Mouse (Mus musculus): ENCODE data around the gene Ttc17.
A peak's percentile ranks its signal among the peaks of the same experiment; 100 is the strongest.
"Not testable (repeated sequence)": the region's sequence is repeated elsewhere in the genome, so short reads cannot be mapped to it uniquely, and the experiment has no call there.

Ttc17 gene

DNA sequence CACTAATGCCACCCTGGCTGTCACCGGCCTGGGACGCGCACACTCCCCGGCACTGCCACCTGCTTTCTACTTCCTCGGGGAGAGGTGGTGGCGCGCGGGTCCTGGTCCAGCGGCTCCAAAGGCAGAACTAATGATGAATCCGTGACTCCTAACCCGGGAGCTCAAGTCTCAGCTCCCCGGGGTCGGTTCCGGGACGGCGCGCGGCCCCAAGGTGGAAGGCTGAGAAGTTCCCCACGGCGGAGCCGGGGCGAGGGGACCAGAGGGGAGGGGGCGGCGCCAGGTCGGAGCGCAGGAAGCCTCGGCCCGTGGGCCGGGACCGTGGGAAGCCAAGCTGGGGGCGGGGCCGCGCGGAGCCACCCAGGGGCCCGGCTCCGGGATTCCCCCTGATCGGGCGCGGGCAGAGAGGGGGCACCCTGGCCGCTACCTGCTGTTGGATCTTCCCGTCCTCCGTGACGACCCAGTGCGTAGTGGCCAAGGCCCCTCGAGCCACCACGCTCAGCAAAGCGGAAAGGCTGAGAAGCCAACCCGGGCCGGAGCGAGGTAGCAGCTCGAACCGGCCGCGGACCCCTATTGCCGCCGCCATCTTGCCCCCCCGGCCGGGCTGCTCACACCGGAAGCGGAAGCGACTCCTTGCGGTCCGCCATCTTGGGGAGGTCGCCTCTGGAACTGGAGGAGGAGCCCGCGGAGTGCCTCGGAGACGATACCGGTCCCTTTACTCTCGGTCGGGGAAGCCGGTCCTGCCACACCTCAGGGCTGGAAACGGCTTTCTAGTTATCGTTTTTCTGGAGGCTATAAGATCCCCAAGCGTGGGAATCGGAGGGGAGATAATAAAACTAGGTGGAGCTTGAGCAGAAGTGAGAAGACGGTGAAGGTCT is at the start of gene Ttc17:
TSS of gene Ttc17 (minus strand) at position 607 of the 875 bp plus-strand sequence.
- peak; percentile 86 for DNase-seq

DNA sequence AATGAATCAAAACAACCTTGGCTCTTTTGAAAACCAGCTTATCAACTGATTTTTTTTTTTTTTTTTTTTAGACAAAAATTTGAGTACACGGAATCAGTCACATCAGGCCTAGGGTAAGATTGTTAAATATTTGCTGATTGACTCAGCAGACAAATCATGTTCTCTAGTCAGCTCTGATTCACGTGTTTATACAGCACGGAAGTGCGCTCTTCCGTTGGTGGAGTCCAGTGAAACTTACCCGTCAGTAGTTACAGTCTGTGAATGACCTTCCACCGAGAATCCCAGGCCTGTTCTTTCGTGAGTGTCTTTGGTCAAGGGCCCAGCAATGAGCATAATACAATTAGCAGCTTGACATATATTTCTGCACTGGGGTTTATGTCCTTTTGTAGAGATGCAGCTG is 43.2 kb upstream of the Ttc17 start:
- DNase-seq = no peak

DNA sequence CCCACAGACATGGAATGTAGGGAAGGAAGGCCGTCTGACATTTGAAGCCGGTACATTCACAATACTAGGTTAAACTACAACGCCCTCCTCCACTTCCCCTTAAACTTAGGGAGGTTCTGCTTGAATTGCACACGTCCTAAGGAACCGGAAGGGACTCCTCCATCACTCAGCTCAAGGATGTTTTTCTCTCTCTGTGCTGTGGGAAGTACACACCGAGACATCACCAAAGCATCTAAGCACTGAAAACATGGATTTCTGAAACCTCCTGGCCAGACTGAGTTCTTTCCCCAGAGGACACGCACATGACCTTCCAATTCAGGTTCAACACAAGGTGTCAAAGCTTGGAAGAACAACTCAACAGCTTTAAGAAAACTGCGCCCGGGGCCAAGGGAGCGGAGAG is 30.5 kb upstream of the Ttc17 start:
- DNase-seq = no peak

DNA sequence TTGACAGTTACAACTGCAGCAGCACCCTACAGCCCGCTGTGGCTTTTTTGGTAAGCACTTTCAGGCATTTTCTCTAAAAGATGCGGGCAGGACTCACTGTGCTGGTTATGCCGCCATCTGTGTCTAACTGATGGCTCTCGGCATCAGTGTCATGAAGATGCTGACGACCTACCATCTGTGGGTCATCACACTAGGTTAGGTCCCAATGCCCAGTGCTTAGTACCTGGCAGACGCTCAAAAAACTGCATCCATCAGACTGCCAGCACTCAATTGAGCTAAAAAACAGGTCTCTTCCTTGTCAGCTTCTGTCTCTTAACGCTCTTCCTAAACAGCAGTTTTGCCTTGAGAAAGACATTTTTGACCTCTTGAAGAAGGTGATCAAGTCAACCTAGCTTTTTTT is 29.0 kb upstream of the Ttc17 start:
- DNase-seq = peak; percentile 66

DNA sequence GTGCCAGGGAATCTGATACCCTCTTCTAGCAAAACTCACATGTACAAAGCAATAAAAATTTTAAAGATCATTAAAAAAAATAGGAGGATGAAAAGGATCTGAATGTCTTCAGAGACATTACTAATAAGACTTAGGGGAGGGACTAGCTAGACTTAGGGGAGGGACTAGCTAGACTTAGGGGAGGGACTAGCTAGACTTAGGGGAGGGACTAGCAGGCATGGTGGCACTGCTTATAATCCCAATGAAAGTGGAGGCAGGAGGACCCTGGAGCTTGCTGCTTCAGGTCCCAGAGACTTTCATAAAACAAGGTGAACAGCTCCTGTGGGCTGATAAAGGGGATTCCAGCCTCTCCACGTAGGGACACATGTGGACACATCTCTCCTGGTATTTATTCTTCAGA is 28.3 kb upstream of the Ttc17 start:
- no peak for DNase-seq

DNA sequence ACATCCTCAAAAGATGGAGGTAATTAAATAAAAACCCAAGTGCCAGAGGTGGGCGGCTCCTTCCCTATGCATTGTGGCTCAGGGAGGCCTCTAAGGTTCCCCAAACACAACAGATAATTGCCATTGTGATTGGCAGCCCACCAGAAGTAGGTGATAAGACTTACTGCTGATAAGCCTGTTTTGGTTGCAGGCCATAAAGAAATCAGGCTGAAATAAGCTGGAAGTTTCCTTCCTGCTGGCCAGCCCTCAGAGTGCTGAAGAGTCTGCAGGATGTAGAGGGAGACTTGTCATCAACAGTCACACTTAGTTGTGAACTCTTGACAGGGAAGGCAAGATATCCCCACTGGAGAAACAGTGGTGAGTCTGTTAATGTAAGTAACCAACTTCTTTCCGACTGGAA is 25.7 kb upstream of the Ttc17 start:
- DNase-seq = no peak

DNA sequence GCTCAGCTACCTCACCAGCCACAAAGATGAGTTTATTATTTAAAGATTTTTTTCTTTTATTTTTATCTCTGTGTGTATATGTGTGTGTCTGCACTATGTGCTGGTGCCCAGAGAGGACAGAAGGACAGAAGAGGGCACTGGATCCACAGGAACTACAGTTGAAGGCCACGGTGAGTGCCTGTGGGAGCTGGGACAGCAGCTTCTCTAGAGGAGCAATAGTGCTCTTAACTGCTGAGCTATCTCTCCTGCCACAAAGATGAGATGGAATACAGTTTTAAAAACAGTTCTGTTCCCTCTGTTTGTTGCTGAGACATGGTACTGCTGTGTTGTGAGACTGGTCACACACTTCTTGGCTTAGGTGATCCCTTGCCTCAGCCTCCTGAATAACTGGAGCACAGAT is 22.0 kb upstream of the Ttc17 start:
- no peak for DNase-seq

DNA sequence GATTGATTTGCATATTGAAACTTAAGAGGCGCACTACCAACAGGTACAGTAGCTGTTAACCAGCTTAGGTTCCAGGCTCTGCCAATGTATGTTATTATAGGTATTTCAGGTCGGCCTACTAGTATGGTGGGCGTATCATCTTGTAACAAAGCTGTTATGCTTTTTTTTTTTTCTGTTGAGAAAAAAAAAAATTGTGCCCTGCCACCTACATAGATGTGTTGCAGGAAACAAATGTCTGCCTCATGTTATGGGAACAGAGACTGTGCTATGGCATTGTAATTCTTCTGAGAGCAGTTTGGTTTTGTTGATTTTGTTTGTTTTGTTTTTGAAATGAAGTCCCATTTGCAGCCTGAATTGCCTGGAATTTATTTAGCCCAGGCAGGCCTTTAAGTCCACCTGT is 952 bp upstream of the Ttc17 start:
- no peak for DNase-seq

DNA sequence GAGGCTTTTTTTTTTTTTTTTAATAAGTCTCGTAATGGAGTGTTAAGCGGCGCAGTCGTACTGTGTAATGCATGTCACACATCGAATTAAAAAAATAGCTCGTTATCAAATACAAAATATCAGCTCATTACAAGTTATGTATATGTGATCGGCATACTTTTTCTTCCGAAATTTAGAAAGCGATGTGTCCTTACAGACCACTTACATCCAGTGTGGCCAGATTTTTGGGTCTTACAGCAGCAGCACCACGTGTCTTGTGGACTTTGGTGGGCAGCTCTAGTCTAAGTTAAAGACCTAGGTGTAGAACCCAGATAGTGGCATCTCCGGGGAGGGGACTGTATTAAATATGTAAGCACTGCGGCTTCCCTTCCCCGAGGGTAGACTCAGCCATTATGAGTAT is 532 bp upstream of the Ttc17 start:
- no peak for DNase-seq

GRCm38 (mm10) chr2:94405397-94406082 is 949 bp downstream of the Ttc17 start:
- no peak for DNase-seq

- DNase-seq = no peak
Observed at GRCm38 (mm10) chr2:94404512-94405240, 1.8 kb downstream of the Ttc17 start.

DNA sequence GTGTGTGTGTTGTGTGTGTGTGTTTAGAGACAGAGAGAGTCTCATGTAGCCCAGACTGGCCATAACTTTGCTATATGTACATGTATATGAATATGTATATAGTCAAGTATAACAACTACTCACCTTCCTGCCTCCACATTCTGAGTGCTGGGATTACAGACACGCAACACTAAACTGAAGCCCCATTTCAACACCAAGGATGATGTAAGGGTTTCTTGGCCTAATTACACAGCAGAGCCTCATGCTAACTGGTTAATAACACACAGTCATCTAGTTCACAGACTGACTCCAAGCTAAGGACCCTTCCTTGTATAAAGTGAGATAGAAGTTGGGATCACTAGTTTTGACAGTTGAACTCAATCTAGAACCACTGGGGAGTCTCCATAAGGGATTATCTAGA is 3.9 kb downstream of the Ttc17 start:
- no peak for DNase-seq

DNA sequence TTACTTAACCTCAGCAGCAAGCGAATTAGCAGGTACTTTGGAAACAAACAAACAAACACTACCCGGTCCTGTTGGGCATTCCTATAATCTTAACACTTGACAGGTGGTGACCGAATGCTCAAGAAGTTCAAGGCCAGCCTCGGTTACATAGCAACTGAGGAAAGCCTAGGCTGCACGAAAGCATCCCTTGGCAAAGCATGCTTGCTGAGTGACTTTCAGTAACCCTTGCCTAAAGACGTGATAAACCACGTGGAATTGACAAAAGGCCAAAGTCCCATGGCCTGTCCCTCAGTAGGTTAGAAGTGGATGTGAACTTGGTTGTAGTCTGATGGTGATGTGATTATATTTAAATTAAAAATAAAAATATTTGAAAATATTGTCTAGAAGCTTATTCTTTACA is 4.4 kb downstream of the Ttc17 start:
- DNase-seq = no peak

DNA sequence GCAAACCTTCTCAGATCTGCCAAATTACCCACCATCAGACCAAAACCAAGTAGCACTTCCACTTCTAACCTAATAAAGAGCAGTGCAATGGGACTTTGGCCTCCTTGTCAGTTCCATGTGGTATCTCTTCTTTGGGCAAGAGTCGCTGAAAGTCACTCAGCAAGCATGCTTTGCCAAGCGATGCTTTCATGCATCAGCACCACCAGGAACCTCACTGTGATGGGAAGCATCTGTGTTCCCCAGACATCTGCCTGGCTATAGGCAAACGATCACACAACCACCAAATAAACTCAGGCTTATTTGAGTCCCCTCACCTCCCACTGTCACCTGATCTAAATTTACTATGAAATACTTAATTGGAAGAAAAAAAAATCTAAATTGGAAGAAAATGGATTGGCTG is 5.5 kb downstream of the Ttc17 start:
- DNase-seq = no peak

DNA sequence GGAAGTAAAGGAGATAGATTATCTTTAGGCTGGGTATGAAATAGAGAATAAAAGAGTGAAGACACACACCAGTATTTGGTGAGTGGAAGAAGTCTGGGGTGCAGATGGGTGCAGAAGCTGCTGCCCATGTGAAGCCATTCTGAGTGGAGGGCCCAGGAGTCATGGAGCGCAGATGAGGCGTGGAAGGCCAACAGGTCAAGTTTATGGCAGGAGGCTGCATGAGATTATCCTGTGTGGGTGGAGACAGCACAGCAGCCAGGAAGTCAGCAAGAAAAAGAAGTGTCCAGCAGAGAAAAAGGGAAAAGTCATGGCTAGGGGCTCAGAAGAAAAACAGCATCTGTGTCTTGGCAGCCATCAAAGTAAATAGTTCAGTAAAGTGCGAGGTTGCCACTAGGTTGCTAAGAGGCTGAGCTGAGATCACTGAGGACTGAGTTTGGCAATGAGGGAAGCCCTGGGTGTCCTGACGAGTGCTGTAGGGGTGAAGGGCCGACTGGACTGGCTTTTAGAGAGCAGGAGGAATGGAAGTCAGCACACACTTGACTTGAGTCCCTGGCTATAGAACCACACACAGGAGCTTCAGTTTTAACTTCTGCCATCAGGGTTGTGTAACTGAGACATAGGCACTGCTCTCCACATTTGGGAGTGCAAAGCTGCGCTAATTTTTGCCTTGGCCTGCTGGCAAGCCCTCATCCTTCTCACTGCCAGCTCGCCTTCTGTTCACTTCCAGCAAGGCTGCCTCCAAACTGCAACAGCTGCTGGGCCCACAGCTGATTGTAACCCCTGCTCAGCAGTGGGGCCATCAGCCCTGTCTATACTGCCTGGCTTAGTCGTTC is 8.1 kb downstream of the Ttc17 start:
- peak; percentile 84 for DNase-seq

GRCm38 (mm10) chr2:94397453-94397852 is 9.0 kb downstream of the Ttc17 start:
- DNase-seq = no peak

DNA sequence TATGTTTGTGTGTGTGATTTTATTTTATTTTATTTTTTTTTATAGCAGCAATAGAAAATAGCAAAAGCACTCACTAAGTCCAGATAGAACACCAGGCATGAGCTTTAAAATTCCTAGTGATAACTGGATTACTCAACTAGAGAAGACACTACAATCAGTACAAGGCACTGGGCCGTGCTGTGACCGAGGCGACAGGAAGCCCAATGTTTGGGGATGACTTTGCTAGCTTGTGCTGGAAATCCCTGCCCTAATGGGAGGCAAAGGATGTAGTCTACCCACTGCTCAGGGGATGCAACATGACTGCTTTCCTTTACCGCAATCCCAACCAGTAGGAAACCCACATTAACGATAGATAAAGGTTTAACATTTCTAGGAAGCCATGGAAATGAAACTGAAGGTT is 10.2 kb downstream of the Ttc17 start:
- DNase-seq = no peak

DNA sequence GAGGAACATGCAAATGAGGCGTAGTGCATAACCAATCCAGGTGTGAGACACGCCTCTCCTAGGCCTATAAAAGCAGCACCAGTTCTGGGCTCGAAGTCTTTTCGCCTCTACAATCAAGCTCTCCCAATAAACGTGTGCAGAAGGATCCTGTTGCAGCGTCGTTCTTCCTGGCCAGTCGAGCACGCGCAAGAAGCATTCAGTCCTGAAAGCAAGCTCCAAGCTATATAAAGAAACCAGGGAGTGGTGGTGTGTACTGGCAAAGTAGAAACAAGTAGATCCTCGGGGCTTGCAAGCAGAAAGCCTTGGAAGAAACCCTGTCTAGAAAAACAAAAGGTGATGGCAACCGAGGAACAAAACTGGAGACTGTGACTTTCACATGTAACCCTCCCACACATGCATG is 15.4 kb downstream of the Ttc17 start:
- DNase-seq = not testable (repeated sequence)

DNA sequence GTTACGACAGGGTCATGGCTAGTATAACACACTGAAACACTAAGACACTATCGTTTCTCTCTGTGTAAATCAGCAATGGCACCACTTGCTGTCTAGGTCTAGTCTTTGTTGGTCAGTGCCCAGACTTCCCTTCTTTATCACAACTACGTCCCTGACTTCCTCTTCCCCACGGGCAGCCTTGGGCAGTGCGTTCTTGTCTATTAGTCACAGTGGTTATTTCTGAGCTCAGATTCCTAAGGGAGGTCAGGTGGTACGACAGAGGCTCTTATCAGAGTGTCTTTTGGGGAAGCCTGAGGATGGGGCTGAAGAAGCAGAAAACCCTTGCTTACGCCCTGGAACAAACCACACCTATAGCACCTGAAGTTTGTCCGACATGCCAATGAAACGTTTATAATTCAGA is 17.5 kb downstream of the Ttc17 start:
- DNase-seq = no peak

GRCm38 (mm10) chr2:94387846-94388245 is 18.6 kb downstream of the Ttc17 start:
- DNase-seq = no peak

GRCm38 (mm10) chr2:94384483-94384882 is 22.0 kb downstream of the Ttc17 start:
- peak; percentile 91 for DNase-seq

DNA sequence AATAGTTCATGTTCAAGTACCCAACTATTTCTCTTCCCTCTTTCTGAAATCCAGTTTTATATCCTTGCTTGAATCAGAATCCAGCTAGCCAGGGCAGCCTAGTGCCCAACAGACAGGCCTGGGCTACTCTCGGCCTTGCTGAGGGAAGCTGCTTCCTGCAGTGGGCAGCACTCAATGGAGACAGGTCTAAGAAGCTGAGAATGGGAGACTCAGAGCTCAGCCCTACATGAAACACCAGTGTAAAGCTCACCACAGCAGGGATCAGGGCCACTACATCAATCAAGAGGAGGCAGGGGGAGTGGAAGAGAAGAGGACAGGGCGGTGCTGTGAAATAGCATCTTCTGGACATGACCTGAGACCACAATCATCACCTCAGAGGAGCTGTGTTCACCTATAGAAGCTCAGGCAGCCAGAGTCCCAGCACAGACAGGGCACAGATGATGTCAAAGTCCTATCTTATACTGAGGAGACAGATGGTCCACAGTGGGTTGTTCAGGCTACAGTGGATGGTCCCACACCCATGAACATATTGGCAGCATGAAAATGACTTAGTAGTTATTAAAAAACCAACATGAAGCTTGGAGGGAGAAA is 25.3 kb downstream of the Ttc17 start:
- DNase-seq = peak; percentile 43
